8 mouse cellular contexts compared by ENCODE assay signal in the genomic region with DNA sequence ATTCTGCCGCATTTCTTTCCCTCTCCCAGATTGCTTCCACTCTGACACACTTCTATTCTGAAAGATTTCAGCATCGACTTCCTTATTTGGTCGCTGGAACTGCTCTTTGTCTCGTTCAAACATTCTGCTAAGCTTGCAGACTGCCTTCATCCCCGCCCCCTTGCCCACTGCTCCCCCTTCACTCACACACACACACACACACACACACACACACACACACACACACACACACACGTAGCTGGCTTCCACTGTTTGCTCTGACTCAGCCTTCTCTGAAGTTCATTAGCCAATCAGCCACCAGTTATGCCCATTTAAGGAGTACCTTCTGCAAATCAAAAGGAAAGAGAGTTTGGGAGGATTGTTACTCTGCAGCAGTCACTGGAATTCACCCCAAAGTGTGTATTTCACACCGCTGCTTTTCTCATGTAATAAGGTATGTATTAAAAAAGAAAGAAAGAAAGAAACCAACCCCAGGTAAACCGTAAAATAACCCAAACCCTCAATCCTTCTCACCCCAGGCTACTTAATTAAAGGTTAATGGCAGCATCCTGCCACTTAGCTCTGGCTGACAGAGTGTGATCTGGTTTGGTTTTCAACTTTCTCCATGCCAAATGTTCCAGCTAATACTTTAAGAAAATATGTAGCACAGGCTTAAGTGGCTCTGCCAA.
DNase-seq lines count a peak whose midpoint lies in the region; ATAC-seq and TF ChIP-seq lines count a peak whose summit lies in the region.

No protein-coding gene starts in this region.

- peak; percentile 91 for DNase-seq in adipocyte (ENCODE audit: low spot score)
- DNase-seq in heart, embryonic 10.5 days (ENCODE audit: low spot score), result peak; percentile 89
- DNase-seq in kidney, adult 8-10 months, result peak; percentile 81 to 83
- peak; percentile 63 for DNase-seq in limb, embryonic 11.5 days (ENCODE audit: low spot score)
- DNase-seq in midbrain, embryonic 11.5 days (ENCODE audit: low spot score, missing footprints), result peak; percentile 92
- DNase-seq in cerebellum, adult 11-12 months, result no peak

- H3K9ac ChIP-seq in limb, embryonic 11.5 days (ENCODE audit: low read length), result no peak overlapping the region
- H3K9ac ChIP-seq in midbrain, embryonic 11.5 days (ENCODE audit: low read length), result peak overlapping the region; percentile 33; the same call in 1 of the 2 replicates
- no peak overlapping the region for H3K9ac ChIP-seq in stomach, embryonic 14.5 days (replicated peaks; ENCODE audit: low read depth, low read length)

- no peaks in the 10 kb centered on the region for H3K9me3 ChIP-seq in heart, embryonic 10.5 days
- no peaks in the 10 kb centered on the region for H3K9me3 ChIP-seq in limb, embryonic 11.5 days (ENCODE audit: control insufficient read depth, low read length)
- no peaks in the 10 kb centered on the region for H3K9me3 ChIP-seq in midbrain, embryonic 11.5 days (ENCODE audit: control insufficient read depth, low read length)
- H3K9me3 ChIP-seq in stomach, embryonic 14.5 days (ENCODE audit: control insufficient read depth, low read depth, low read length), result no peaks in the 10 kb centered on the region

- no peak overlapping the region for H3K4me3 ChIP-seq in embryonic fibroblast, embryonic 13.5 days (ENCODE audit: insufficient read depth, low read length)
- H3K4me3 ChIP-seq in heart, embryonic 10.5 days, result no peak overlapping the region
- H3K4me3 ChIP-seq in limb, embryonic 11.5 days (ENCODE audit: low read depth, low read length), result no peak overlapping the region
- H3K4me3 ChIP-seq in midbrain, embryonic 11.5 days (ENCODE audit: low read depth, low read length), result no peak overlapping the region
- no peak overlapping the region for H3K4me3 ChIP-seq in stomach, embryonic 14.5 days (ENCODE audit: low read depth, low read length)

- WGBS in heart, embryonic 10.5 days, result 21% methylated on average over 8 of the region's 8 CpGs
- WGBS in limb, embryonic 11.5 days, result 4% methylated on average over 8 of the region's 8 CpGs
- WGBS in midbrain, embryonic 11.5 days, result 17% methylated on average over 8 of the region's 8 CpGs
- 11% methylated on average over 8 of the region's 8 CpGs for whole genome bisulfite sequencing in stomach, embryonic 14.5 days

- peak; percentile 21 for TF ChIP-seq POLR2A in embryonic fibroblast, embryonic 13.5 days (IDR thresholded peaks at IDR 0.05; ENCODE audit: low read depth, low read length)

- H3K27me3 ChIP-seq in heart, embryonic 10.5 days (ENCODE audit: insufficient read depth, poor library complexity, severe bottlenecking), result no peaks in the 10 kb centered on the region
- H3K27me3 ChIP-seq in limb, embryonic 11.5 days (ENCODE audit: control insufficient read depth, insufficient read depth, low read length), result no peaks in the 10 kb centered on the region
- H3K27me3 ChIP-seq in midbrain, embryonic 11.5 days (ENCODE audit: control insufficient read depth, insufficient read depth, low read length), result no peaks in the 10 kb centered on the region
- H3K27me3 ChIP-seq in stomach, embryonic 14.5 days (ENCODE audit: control insufficient read depth, insufficient read depth, low read length), result no peaks in the 10 kb centered on the region

- H3K27ac ChIP-seq in embryonic fibroblast, embryonic 13.5 days (ENCODE audit: insufficient read depth, low read length), result peak overlapping the region; percentile 100
- peak overlapping the region; percentile 80 for H3K27ac ChIP-seq in heart, embryonic 10.5 days
- H3K27ac ChIP-seq in limb, embryonic 11.5 days (replicated peaks; ENCODE audit: low read depth, low read length), result peak overlapping the region; percentile 90
- H3K27ac ChIP-seq in midbrain, embryonic 11.5 days (ENCODE audit: low read depth, low read length), result no peak overlapping the region; the same call in 1 of the 2 replicates
- peak overlapping the region; percentile 95 for H3K27ac ChIP-seq in stomach, embryonic 14.5 days (ENCODE audit: low read length)

- peaks cover 4% of the 10 kb centered on the region; the same call in 1 of the 2 replicates for H3K4me1 ChIP-seq in embryonic fibroblast, embryonic 13.5 days (ENCODE audit: control insufficient read depth, insufficient read depth, low read length)
- H3K4me1 ChIP-seq in heart, embryonic 10.5 days, result peaks cover 13% of the 10 kb centered on the region; the same call in 1 of the 2 replicates
- peaks cover 6% of the 10 kb centered on the region; the same call in 1 of the 2 replicates for H3K4me1 ChIP-seq in limb, embryonic 11.5 days (ENCODE audit: control insufficient read depth, insufficient read depth, low read length)
- peaks cover 4% of the 10 kb centered on the region; the same call in 1 of the 2 replicates for H3K4me1 ChIP-seq in midbrain, embryonic 11.5 days (ENCODE audit: control insufficient read depth, insufficient read depth, low read length)
- H3K4me1 ChIP-seq in stomach, embryonic 14.5 days (ENCODE audit: control insufficient read depth, insufficient read depth, low read length), result peaks cover 8% of the 10 kb centered on the region; the same call in 1 of the 2 replicates

- no peak for TF ChIP-seq CTCF in embryonic fibroblast, embryonic 13.5 days (IDR thresholded peaks at IDR 0.05; ENCODE audit: borderline replicate concordance, insufficient read depth, low read length)

- peaks cover 3% of the 10 kb centered on the region; the same call in 1 of the 2 replicates for H3K36me3 ChIP-seq in heart, embryonic 10.5 days
- no peaks in the 10 kb centered on the region for H3K36me3 ChIP-seq in limb, embryonic 11.5 days (ENCODE audit: control insufficient read depth, insufficient read depth, low read length)
- no peaks in the 10 kb centered on the region for H3K36me3 ChIP-seq in midbrain, embryonic 11.5 days (ENCODE audit: control insufficient read depth, insufficient read depth, low read length)
- H3K36me3 ChIP-seq in stomach, embryonic 14.5 days (ENCODE audit: control insufficient read depth, insufficient read depth, low read length), result no peaks in the 10 kb centered on the region

- no peak overlapping the region for H3K4me2 ChIP-seq in limb, embryonic 11.5 days (ENCODE audit: low read depth, severe bottlenecking)
- peak overlapping the region; percentile 17; the same call in 1 of the 2 replicates for H3K4me2 ChIP-seq in midbrain, embryonic 11.5 days
- peak overlapping the region; percentile 21 for H3K4me2 ChIP-seq in stomach, embryonic 14.5 days (replicated peaks; ENCODE audit: low read depth, low read length)

- ATAC-seq in limb, embryonic 11.5 days (ENCODE audit: insufficient number of reproducible peaks, low FRiP score, low TSS enrichment, low read depth), result peak; percentile 85
- ATAC-seq in midbrain, embryonic 11.5 days (ENCODE audit: low FRiP score), result peak; percentile 86
- peak; percentile 91 for ATAC-seq in stomach, embryonic 14.5 days (ENCODE audit: insufficient number of reproducible peaks, insufficient read depth, low FRiP score, low read depth)
